Mouse (Mus musculus): ENCODE measurements around the gene Dctn5. TPM values are rescaled to one million over a fixed set of nuclear protein-coding genes. Genes with fewer than 3 reads are reported as not detected.

Gene Dctn5
- polyA plus RNA-seq, 1 experiment from 2014 or later, result 155 TPM

GRCm38 (mm10) chr7:122171613-122172012 lies 38.8 kb downstream of the Dctn5 start:
- Histone ChIP-seq H3K36me3 (peaks cover 17% of the 10 kb centered on the region), H3K4me3 (no peak overlapping the region), H3K9me3 (no peaks in the 10 kb centered on the region), H3K4me1 (no peaks in the 10 kb centered on the region), H3K27ac (replicated peaks) (no peak overlapping the region), H3K9ac (replicated peaks) (no peak overlapping the region), H3K27me3 (no peaks in the 10 kb centered on the region), H3K4me2 (replicated peaks) (no peak overlapping the region)
- WGBS, result 85% methylated on average over 10 of the region's 10 CpGs
- ATAC-seq (replicated peaks), result no peak

- Histone ChIP-seq H3K4me2 (replicated peaks) (no peak overlapping the region), H3K9me3 (no peaks in the 10 kb centered on the region), H3K9ac (replicated peaks) (no peak overlapping the region), H3K36me3 (no peaks in the 10 kb centered on the region), H3K27me3 (no peaks in the 10 kb centered on the region), H3K4me1 (no peaks in the 10 kb centered on the region), H3K4me3 (no peak overlapping the region), H3K27ac (replicated peaks) (no peak overlapping the region)
- ATAC-seq (replicated peaks), result no peak
- 92% methylated on average over 7 of the region's 7 CpGs for WGBS
Observed at GRCm38 (mm10) chr7:122180720-122181119, 47.9 kb downstream of the Dctn5 start.

- ATAC-seq (replicated peaks), result no peak
- 74% methylated on average over 5 of the region's 5 CpGs for WGBS
Observed at GRCm38 (mm10) chr7:122184569-122184968, 51.7 kb downstream of the Dctn5 start.

GRCm38 (mm10) chr7:122186043-122186442 lies 53.2 kb downstream of the Dctn5 start, which contains the start of gene Ern2:
TSS of gene Ern2 (minus strand) at chr7:122186207.
- H3K4me3 ChIP-seq, result no peak within 1 kb of the TSS
- no peak within 1 kb of the TSS; the same call in 1 of the 2 replicates for H3K9ac ChIP-seq (replicated peaks)
- no peaks in the 10 kb centered on the region for H3K9me3 ChIP-seq
- H3K36me3 ChIP-seq, result no peaks in the 10 kb centered on the region
- H3K4me2 ChIP-seq (replicated peaks), result peak within 1 kb of the TSS; percentile 15; the same call in 1 of the 2 replicates
- no peak for ATAC-seq (replicated peaks)
- 17% methylated on average over 12 of the region's 17 CpGs for WGBS
- no peaks in the 10 kb centered on the region for H3K27me3 ChIP-seq
- no peak within 1 kb of the TSS for H3K27ac ChIP-seq (replicated peaks)
- no peaks in the 10 kb centered on the region for H3K4me1 ChIP-seq

More at GRCm38 (mm10) chr7:122184569-122184968, 51.7 kb downstream of the Dctn5 start:
- Histone ChIP-seq H3K27ac (replicated peaks) (no peak overlapping the region), H3K4me2 (replicated peaks) (no peak overlapping the region), H3K4me1 (no peaks in the 10 kb centered on the region), H3K27me3 (no peaks in the 10 kb centered on the region), H3K36me3 (no peaks in the 10 kb centered on the region), H3K9ac (replicated peaks) (no peak overlapping the region), H3K4me3 (no peak overlapping the region), H3K9me3 (no peaks in the 10 kb centered on the region)

GRCm38 (mm10) chr7:122189484-122189883 lies 56.6 kb downstream of the Dctn5 start:
- no peak overlapping the region for H3K4me2 ChIP-seq (replicated peaks)
- WGBS, result 27% methylated on average over 7 of the region's 7 CpGs
- H3K27ac ChIP-seq (replicated peaks), result no peak overlapping the region
- no peak for ATAC-seq (replicated peaks)
- no peaks in the 10 kb centered on the region for H3K36me3 ChIP-seq
- H3K9me3 ChIP-seq, result no peaks in the 10 kb centered on the region
- H3K27me3 ChIP-seq, result no peaks in the 10 kb centered on the region
- no peak overlapping the region for H3K4me3 ChIP-seq
- H3K9ac ChIP-seq (replicated peaks), result no peak overlapping the region
- H3K4me1 ChIP-seq, result no peaks in the 10 kb centered on the region

GRCm38 (mm10) chr7:122191097-122191496 lies 58.3 kb downstream of the Dctn5 start:
- Histone ChIP-seq H3K4me1 (no peaks in the 10 kb centered on the region), H3K4me3 (no peak overlapping the region), H3K27ac (replicated peaks) (no peak overlapping the region), H3K9ac (replicated peaks) (no peak overlapping the region), H3K27me3 (no peaks in the 10 kb centered on the region), H3K36me3 (no peaks in the 10 kb centered on the region), H3K4me2 (replicated peaks) (no peak overlapping the region), H3K9me3 (no peaks in the 10 kb centered on the region; the same call in 1 of the 2 replicates)
- no peak for ATAC-seq (replicated peaks)
- WGBS, result 70% methylated on average over 10 of the region's 10 CpGs

- no peak overlapping the region for H3K4me3 ChIP-seq
- no peaks in the 10 kb centered on the region for H3K27me3 ChIP-seq
- H3K9me3 ChIP-seq, result no peaks in the 10 kb centered on the region; the same call in 1 of the 2 replicates
- no peak overlapping the region for H3K4me2 ChIP-seq (replicated peaks)
- no peak for ATAC-seq (replicated peaks)
- H3K27ac ChIP-seq (replicated peaks), result no peak overlapping the region
- no peak overlapping the region for H3K9ac ChIP-seq (replicated peaks)
- no peaks in the 10 kb centered on the region for H3K4me1 ChIP-seq
- no peaks in the 10 kb centered on the region for H3K36me3 ChIP-seq
Observed at GRCm38 (mm10) chr7:122193919-122194318, 61.1 kb downstream of the Dctn5 start.

GRCm38 (mm10) chr7:122196771-122197170 lies 63.9 kb downstream of the Dctn5 start:
- ATAC-seq (replicated peaks), result no peak
- no peak overlapping the region for H3K4me2 ChIP-seq (replicated peaks)
- H3K4me3 ChIP-seq, result no peak overlapping the region
- H3K9ac ChIP-seq (replicated peaks), result no peak overlapping the region
- no peak overlapping the region for H3K27ac ChIP-seq (replicated peaks)
- H3K27me3 ChIP-seq, result no peaks in the 10 kb centered on the region
- H3K4me1 ChIP-seq, result no peaks in the 10 kb centered on the region
- no peaks in the 10 kb centered on the region; the same call in 1 of the 2 replicates for H3K9me3 ChIP-seq
- 92% methylated on average over 9 of the region's 9 CpGs for WGBS
- no peaks in the 10 kb centered on the region for H3K36me3 ChIP-seq

GRCm38 (mm10) chr7:122197306-122197705 lies 64.5 kb downstream of the Dctn5 start:
- 41% methylated on average over 4 of the region's 4 CpGs for WGBS

More at GRCm38 (mm10) chr7:122197306-122197705, 64.5 kb downstream of the Dctn5 start:
- no peak overlapping the region for H3K4me3 ChIP-seq
- H3K27ac ChIP-seq (replicated peaks), result no peak overlapping the region
- H3K9me3 ChIP-seq, result no peaks in the 10 kb centered on the region; the same call in 1 of the 2 replicates
- no peak overlapping the region for H3K4me2 ChIP-seq (replicated peaks)
- H3K36me3 ChIP-seq, result no peaks in the 10 kb centered on the region
- H3K9ac ChIP-seq (replicated peaks), result no peak overlapping the region
- ATAC-seq (replicated peaks), result no peak
- no peaks in the 10 kb centered on the region for H3K4me1 ChIP-seq
- no peaks in the 10 kb centered on the region for H3K27me3 ChIP-seq

Other genes starting within 250 kb of the Dctn5 start
- 21.4 and 22.1 TPM in 2 replicates for gene Cog7, start 151.3 kb upstream of the Dctn5 start, polyA plus RNA-seq (2015; fragmentation: Nextera tagmentation; extraction: Ambion mirVana)
- 66.7 and 69.4 TPM in 2 replicates for gene Gga2, start 111.8 kb upstream of the Dctn5 start, polyA plus RNA-seq (2015; fragmentation: Nextera tagmentation; extraction: Ambion mirVana)
- 61.3 and 65.2 TPM in 2 replicates for gene Ubfd1, start 65.9 kb upstream of the Dctn5 start, polyA plus RNA-seq (2015; fragmentation: Nextera tagmentation; extraction: Ambion mirVana)
- 11.6 and 12.7 TPM in 2 replicates for gene Ears2, start 65.8 kb upstream of the Dctn5 start, polyA plus RNA-seq (2015; fragmentation: Nextera tagmentation; extraction: Ambion mirVana)
- 525 and 527 TPM in 2 replicates for gene Ndufab1, start 31.2 kb upstream of the Dctn5 start, polyA plus RNA-seq (2015; fragmentation: Nextera tagmentation; extraction: Ambion mirVana)
- gene Palb2, start 56 bp upstream of the Dctn5 start, polyA plus RNA-seq (2015; fragmentation: Nextera tagmentation; extraction: Ambion mirVana), result 8.0 and 8.7 TPM in 2 replicates
- 50.9 and 62.2 TPM in 2 replicates for gene Plk1, start 26.4 kb downstream of the Dctn5 start, polyA plus RNA-seq (2015; fragmentation: Nextera tagmentation; extraction: Ambion mirVana)
- 0.47 and 0.97 TPM in 2 replicates for gene Ern2, start 53.2 kb downstream of the Dctn5 start, polyA plus RNA-seq (2015; fragmentation: Nextera tagmentation; extraction: Ambion mirVana)
- 0.31 and 0.83 TPM in 2 replicates for gene Chp2, start 86.5 kb downstream of the Dctn5 start, polyA plus RNA-seq (2015; fragmentation: Nextera tagmentation; extraction: Ambion mirVana)
- gene Prkcb, start 155.7 kb downstream of the Dctn5 start, polyA plus RNA-seq (2015; fragmentation: Nextera tagmentation; extraction: Ambion mirVana), result 42.9 and 48.6 TPM in 2 replicates

All from forebrain, embryonic 15.5 days (tissue).